Comparison of ENCODE assay signal across 8 mouse cellular contexts in the genomic region with DNA sequence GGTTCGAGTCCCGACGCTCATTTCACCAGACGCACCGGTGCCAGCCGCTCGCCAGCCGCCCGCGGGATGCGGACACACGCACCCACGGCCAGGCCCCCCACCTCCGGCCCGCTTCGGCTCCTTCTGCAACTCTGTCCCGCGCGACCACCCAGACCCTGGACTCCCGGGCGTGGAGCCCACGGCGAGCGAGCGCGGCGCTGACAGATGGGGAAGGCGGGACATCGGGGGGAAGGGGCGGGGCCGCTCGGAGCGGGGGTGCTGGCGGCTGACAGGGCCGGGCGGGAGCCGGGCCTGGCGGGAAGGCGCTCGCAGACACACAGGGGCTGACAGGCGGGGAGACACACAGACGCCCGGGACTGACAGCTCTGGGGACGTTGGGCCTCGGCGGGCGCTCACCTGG. TPM values are rescaled to one million over a fixed set of nuclear protein-coding genes. Genes with fewer than 3 reads are reported as not detected.
DNase-seq lines count a peak whose midpoint lies in the region; ATAC-seq lines count a peak whose summit lies in the region.

No protein-coding gene starts in this region.

- ATAC-seq in embryonic facial prominence, embryonic 14.5 days (ENCODE audit: low read depth): peak; percentile 91
- peak; percentile 89 for ATAC-seq in heart, embryonic 11.5 days (replicated peaks; ENCODE audit: insufficient number of reproducible peaks, low FRiP score, low TSS enrichment)
- peak; percentile 88 for ATAC-seq in kidney, embryonic 15.5 days (replicated peaks; ENCODE audit: low FRiP score)
- peak; percentile 91 for ATAC-seq in liver, embryonic 11.5 days (replicated peaks; ENCODE audit: low FRiP score)

- no peaks in the 10 kb centered on the region for H3K9me3 ChIP-seq in embryonic facial prominence, embryonic 14.5 days (ENCODE audit: control insufficient read depth, low read length)
- H3K9me3 ChIP-seq in heart, embryonic 11.5 days (replicated peaks; ENCODE audit: control insufficient read depth, low read length): no peaks in the 10 kb centered on the region
- H3K9me3 ChIP-seq in kidney, embryonic 15.5 days (replicated peaks): no peaks in the 10 kb centered on the region
- H3K9me3 ChIP-seq in liver, embryonic 11.5 days (ENCODE audit: control insufficient read depth, low read length): no peaks in the 10 kb centered on the region

- peak overlapping the region; percentile 98 for H3K27ac ChIP-seq in embryonic facial prominence, embryonic 14.5 days (replicated peaks; ENCODE audit: low read depth, low read length)
- peak overlapping the region; percentile 91 for H3K27ac ChIP-seq in heart, embryonic 11.5 days (ENCODE audit: low read depth, low read length)
- H3K27ac ChIP-seq in kidney, embryonic 15.5 days: peak overlapping the region; percentile 98
- H3K27ac ChIP-seq in liver, embryonic 11.5 days (ENCODE audit: low read depth, low read length): peak overlapping the region; percentile 77

- H3K4me1 ChIP-seq in embryonic facial prominence, embryonic 14.5 days (ENCODE audit: control insufficient read depth, insufficient read depth, low read length): peaks cover 4% of the 10 kb centered on the region; the same call in 1 of the 2 replicates
- peaks cover 4% of the 10 kb centered on the region; the same call in 1 of the 2 replicates for H3K4me1 ChIP-seq in heart, embryonic 11.5 days (ENCODE audit: control insufficient read depth, insufficient read depth, low read length)
- peaks cover 20% of the 10 kb centered on the region for H3K4me1 ChIP-seq in kidney, embryonic 15.5 days
- H3K4me1 ChIP-seq in liver, embryonic 11.5 days (replicated peaks; ENCODE audit: control insufficient read depth, insufficient read depth, low read length): no peaks in the 10 kb centered on the region; the same call in 1 of the 2 replicates

- H3K27me3 ChIP-seq in embryonic facial prominence, embryonic 14.5 days (replicated peaks; ENCODE audit: control insufficient read depth, insufficient read depth, low read length): no peaks in the 10 kb centered on the region
- H3K27me3 ChIP-seq in heart, embryonic 11.5 days (ENCODE audit: control insufficient read depth, insufficient read depth, low read length): no peaks in the 10 kb centered on the region
- no peaks in the 10 kb centered on the region for H3K27me3 ChIP-seq in kidney, embryonic 15.5 days
- no peaks in the 10 kb centered on the region for H3K27me3 ChIP-seq in liver, embryonic 11.5 days (replicated peaks; ENCODE audit: control insufficient read depth, insufficient read depth, low read length)
- H3K27me3 ChIP-seq in splenic B cell, adult 2 months (ENCODE audit: control insufficient read depth, insufficient read depth, low read length, poor library complexity, severe bottlenecking): no peaks in the 10 kb centered on the region

- H3K9ac ChIP-seq in embryonic facial prominence, embryonic 14.5 days (ENCODE audit: low read depth, low read length): peak overlapping the region; percentile 99
- peak overlapping the region; percentile 84 for H3K9ac ChIP-seq in heart, embryonic 11.5 days (ENCODE audit: low read depth, low read length)
- peak overlapping the region; percentile 98 for H3K9ac ChIP-seq in kidney, embryonic 15.5 days
- peak overlapping the region; percentile 95 for H3K9ac ChIP-seq in liver, embryonic 11.5 days (ENCODE audit: low read depth, low read length)

- peak overlapping the region; percentile 68 for H3K4me2 ChIP-seq in embryonic facial prominence, embryonic 14.5 days (ENCODE audit: low read depth, low read length)
- H3K4me2 ChIP-seq in heart, embryonic 11.5 days: peak overlapping the region; percentile 92
- H3K4me2 ChIP-seq in kidney, embryonic 15.5 days: peak overlapping the region; percentile 83
- peak overlapping the region; percentile 95 for H3K4me2 ChIP-seq in liver, embryonic 11.5 days

- 1% methylated on average over 15 of the region's 47 CpGs for WGBS in embryonic facial prominence, embryonic 14.5 days
- WGBS in heart, embryonic 11.5 days (ENCODE audit: insufficient replicate concordance): under 1% methylated on average over 35 of the region's 47 CpGs
- under 1% methylated on average over 40 of the region's 47 CpGs for WGBS in kidney, embryonic 15.5 days
- WGBS in liver, embryonic 11.5 days: 2% methylated on average over 37 of the region's 47 CpGs

- peak overlapping the region; percentile 98 for H3K4me3 ChIP-seq in embryonic facial prominence, embryonic 14.5 days (ENCODE audit: low read depth, low read length)
- H3K4me3 ChIP-seq in heart, embryonic 11.5 days (ENCODE audit: low read depth, low read length): peak overlapping the region; percentile 89
- H3K4me3 ChIP-seq in kidney, embryonic 15.5 days (replicated peaks): peak overlapping the region; percentile 95
- peak overlapping the region; percentile 75 for H3K4me3 ChIP-seq in liver, embryonic 11.5 days (ENCODE audit: low read depth, low read length)

- peak; percentile 80 for DNase-seq in A20 (ENCODE audit: low read depth, low spot score)
- peak; percentile 90 for DNase-seq in adrenal gland, postnatal 14 days
- peak; percentile 73 for DNase-seq in embryonic facial prominence, embryonic 14.5 days (ENCODE audit: low spot score)
- DNase-seq in liver, embryonic 11.5 days (ENCODE audit: low spot score): peak; percentile 70
- peak; percentile 80 for DNase-seq in naive thymus-derived CD4-positive, alpha-beta T cell, adult 2 months (ENCODE audit: low read depth)
- peak; percentile 73 for DNase-seq in splenic B cell, adult 2 months (ENCODE audit: low read depth, low spot score)

- no peaks in the 10 kb centered on the region for H3K36me3 ChIP-seq in embryonic facial prominence, embryonic 14.5 days (ENCODE audit: control insufficient read depth, insufficient read depth, low read length)
- H3K36me3 ChIP-seq in heart, embryonic 11.5 days (ENCODE audit: control insufficient read depth, insufficient read depth, low read length): no peaks in the 10 kb centered on the region
- no peaks in the 10 kb centered on the region for H3K36me3 ChIP-seq in kidney, embryonic 15.5 days
- H3K36me3 ChIP-seq in liver, embryonic 11.5 days (ENCODE audit: control insufficient read depth, insufficient read depth, low read length): no peaks in the 10 kb centered on the region
- no peaks in the 10 kb centered on the region for H3K36me3 ChIP-seq in splenic B cell, adult 2 months (ENCODE audit: control insufficient read depth, insufficient read depth, low read length, poor library complexity, severe bottlenecking)

RNA-seq across cellular contexts. Expression of a gene that starts 0.4 kb away (rescaled TPM):
- 87.8 and 103 TPM in 2 replicates for total RNA-seq in adrenal gland, postnatal 14 days (2021)
- polyA plus RNA-seq in embryonic facial prominence, embryonic 14.5 days (2014; fragmentation: Nextera tagmentation; extraction: Ambion mirVana): 10.6 and 11.1 TPM in 2 replicates
- polyA plus RNA-seq in heart, embryonic 11.5 days (2014; fragmentation: Nextera tagmentation; extraction: Ambion mirVana): 5.1 and 6.2 TPM in 2 replicates
- 13.9 and 14.5 TPM in 2 replicates for polyA plus RNA-seq in kidney, embryonic 15.5 days (2015; fragmentation: Nextera tagmentation; extraction: Ambion mirVana)
- polyA plus RNA-seq in liver, embryonic 11.5 days (2014; fragmentation: Nextera tagmentation; extraction: Ambion mirVana): 4.9 and 5.5 TPM in 2 replicates

RNA-seq across cellular contexts. Expression of a gene that starts 8.1 kb away (rescaled TPM):
- 36.2 and 42.1 TPM in 2 replicates for total RNA-seq in adrenal gland, postnatal 14 days (2021)
- polyA plus RNA-seq in embryonic facial prominence, embryonic 14.5 days (2014; fragmentation: Nextera tagmentation; extraction: Ambion mirVana): 1.1 and 1.4 TPM in 2 replicates
- polyA plus RNA-seq in heart, embryonic 11.5 days (2014; fragmentation: Nextera tagmentation; extraction: Ambion mirVana): 0.83 and 1.1 TPM in 2 replicates
- 3.0 and 3.8 TPM in 2 replicates for polyA plus RNA-seq in kidney, embryonic 15.5 days (2015; fragmentation: Nextera tagmentation; extraction: Ambion mirVana)
- 1.0 and 1.3 TPM in 2 replicates for polyA plus RNA-seq in liver, embryonic 11.5 days (2014; fragmentation: Nextera tagmentation; extraction: Ambion mirVana)

RNA-seq across cellular contexts. Expression of a gene that starts 39.7 kb away (rescaled TPM):
- total RNA-seq in adrenal gland, postnatal 14 days (2021): 0.15 and 0.23 TPM in 2 replicates
- 21.6 and 26.0 TPM in 2 replicates for polyA plus RNA-seq in embryonic facial prominence, embryonic 14.5 days (2014; fragmentation: Nextera tagmentation; extraction: Ambion mirVana)
- polyA plus RNA-seq in heart, embryonic 11.5 days (2014; fragmentation: Nextera tagmentation; extraction: Ambion mirVana): 0.83 and 1.5 TPM in 2 replicates
- 7.0 and 14.8 TPM in 2 replicates for polyA plus RNA-seq in kidney, embryonic 15.5 days (2015; fragmentation: Nextera tagmentation; extraction: Ambion mirVana)
- polyA plus RNA-seq in liver, embryonic 11.5 days (2014; fragmentation: Nextera tagmentation; extraction: Ambion mirVana): 1.2 and 1.3 TPM in 2 replicates

Comparison
In these comparisons a context has a peak if more than half of its experiments do, and no peak if none do; other contexts are left out.
1. Peak in every context shown above with its lines: DNase-seq, ATAC-seq, H3K4me3 ChIP-seq and H3K27ac ChIP-seq.